Mouse (Mus musculus): ENCODE measurements around the gene Tpgs1. TPM values are rescaled to one million over a fixed set of nuclear protein-coding genes. Genes with fewer than 3 reads are reported as not detected.

Tpgs1 gene
- polyA plus RNA-seq (2015; fragmentation: Nextera tagmentation; extraction: Ambion mirVana) = 47.4 and 51.3 TPM in 2 replicates

GRCm38 (mm10) chr10:79668771-79669575, at the start of gene Tpgs1:
Gene Tpgs1, plus strand, starts transcription at chr10:79669369.

GRCm38 (mm10) chr10:79637128-79638110, 31.8 kb upstream of the Tpgs1 start, which contains the start of gene Shc2:
Gene Shc2, minus strand, starts transcription at chr10:79637918.

GRCm38 (mm10) chr10:79645711-79646110, 23.5 kb upstream of the Tpgs1 start, which contains the start of gene Odf3l2:
Gene Odf3l2, minus strand, starts transcription at chr10:79645738.

GRCm38 (mm10) chr10:79664131-79664665, 5.0 kb upstream of the Tpgs1 start, which contains the start of gene Madcam1:
Gene Madcam1, plus strand, starts transcription at chr10:79664559.

GRCm38 (mm10) chr10:79681591-79682245, 12.5 kb downstream of the Tpgs1 start, which contains the start of gene Cdc34:
Gene Cdc34, plus strand, starts transcription at chr10:79682195.

GRCm38 (mm10) chr10:79688720-79689119, 19.6 kb downstream of the Tpgs1 start, which contains the start of gene Gzmm:
Gene Gzmm, plus strand, starts transcription at chr10:79689020.

GRCm38 (mm10) chr10:79704065-79704969, 35.1 kb downstream of the Tpgs1 start, which contains the start of gene Bsg:
Gene Bsg, plus strand, starts transcription at chr10:79704491.

GRCm38 (mm10) chr10:79716254-79716987, 47.3 kb downstream of the Tpgs1 start, which contains the start of gene Hcn2:
Gene Hcn2, plus strand, starts transcription at chr10:79716634.

Other genes starting within 250 kb of the Tpgs1 start
- gene Vmn2r83, start 200.6 kb upstream of the Tpgs1 start, polyA plus RNA-seq (2015; fragmentation: Nextera tagmentation; extraction: Ambion mirVana) = not detected in 2 replicates
- gene Plpp2, start 135.6 kb upstream of the Tpgs1 start, polyA plus RNA-seq (2015; fragmentation: Nextera tagmentation; extraction: Ambion mirVana) = 30.4 and 31.8 TPM in 2 replicates
- gene Mier2, start 114.2 kb upstream of the Tpgs1 start, polyA plus RNA-seq (2015; fragmentation: Nextera tagmentation; extraction: Ambion mirVana) = 24.2 and 26.1 TPM in 2 replicates
- not detected in 2 replicates for gene Theg, start 82.0 kb upstream of the Tpgs1 start, polyA plus RNA-seq (2015; fragmentation: Nextera tagmentation; extraction: Ambion mirVana)
- gene C2cd4c, start 55.3 kb upstream of the Tpgs1 start, polyA plus RNA-seq (2015; fragmentation: Nextera tagmentation; extraction: Ambion mirVana) = not detected in 2 replicates
- gene Shc2, start 31.5 kb upstream of the Tpgs1 start, polyA plus RNA-seq (2015; fragmentation: Nextera tagmentation; extraction: Ambion mirVana) = 2.1 and 2.5 TPM in 2 replicates
- gene Odf3l2, start 23.6 kb upstream of the Tpgs1 start, polyA plus RNA-seq (2015; fragmentation: Nextera tagmentation; extraction: Ambion mirVana) = not detected in 2 replicates
- 0.35 and 0.39 TPM in 2 replicates for gene Madcam1, start 4.8 kb upstream of the Tpgs1 start, polyA plus RNA-seq (2015; fragmentation: Nextera tagmentation; extraction: Ambion mirVana)
- 63.7 and 68.6 TPM in 2 replicates for gene Cdc34, start 12.8 kb downstream of the Tpgs1 start, polyA plus RNA-seq (2015; fragmentation: Nextera tagmentation; extraction: Ambion mirVana)
- 0.16 and 0.48 TPM in 2 replicates for gene Gzmm, start 19.7 kb downstream of the Tpgs1 start, polyA plus RNA-seq (2015; fragmentation: Nextera tagmentation; extraction: Ambion mirVana)
- 812 and 845 TPM in 2 replicates for gene Bsg, start 35.1 kb downstream of the Tpgs1 start, polyA plus RNA-seq (2015; fragmentation: Nextera tagmentation; extraction: Ambion mirVana)
- 0.06 and 0.08 TPM in 2 replicates for gene Hcn2, start 47.3 kb downstream of the Tpgs1 start, polyA plus RNA-seq (2015; fragmentation: Nextera tagmentation; extraction: Ambion mirVana)
- 14.4 and 14.7 TPM in 2 replicates for gene Polrmt, start 77.2 kb downstream of the Tpgs1 start, polyA plus RNA-seq (2015; fragmentation: Nextera tagmentation; extraction: Ambion mirVana)
- 0.24 and 0.28 TPM in 2 replicates for gene Fgf22, start 85.7 kb downstream of the Tpgs1 start, polyA plus RNA-seq (2015; fragmentation: Nextera tagmentation; extraction: Ambion mirVana)
- gene Rnf126, start 97.6 kb downstream of the Tpgs1 start, polyA plus RNA-seq (2015; fragmentation: Nextera tagmentation; extraction: Ambion mirVana) = 50.7 and 60.7 TPM in 2 replicates
- 69.7 and 87.0 TPM in 2 replicates for gene Fstl3, start 107.9 kb downstream of the Tpgs1 start, polyA plus RNA-seq (2015; fragmentation: Nextera tagmentation; extraction: Ambion mirVana)
- gene Prss57, start 121.6 kb downstream of the Tpgs1 start, polyA plus RNA-seq (2015; fragmentation: Nextera tagmentation; extraction: Ambion mirVana) = 0.12 TPM in 1 of 2 replicates, not detected in the other
- gene Palm, start 124.2 kb downstream of the Tpgs1 start, polyA plus RNA-seq (2015; fragmentation: Nextera tagmentation; extraction: Ambion mirVana) = 39.7 and 44.2 TPM in 2 replicates
- gene Misp, start 151.6 kb downstream of the Tpgs1 start, polyA plus RNA-seq (2015; fragmentation: Nextera tagmentation; extraction: Ambion mirVana) = 1.6 and 2.9 TPM in 2 replicates
- gene Ptbp1, start 185.1 kb downstream of the Tpgs1 start, polyA plus RNA-seq (2015; fragmentation: Nextera tagmentation; extraction: Ambion mirVana) = 109 and 124 TPM in 2 replicates
- gene Prtn3, start 205.1 kb downstream of the Tpgs1 start, polyA plus RNA-seq (2015; fragmentation: Nextera tagmentation; extraction: Ambion mirVana) = 2.3 and 8.8 TPM in 2 replicates
- gene Plppr3, start 205.3 kb downstream of the Tpgs1 start, polyA plus RNA-seq (2015; fragmentation: Nextera tagmentation; extraction: Ambion mirVana) = 2.2 TPM in 2 replicates
- 0.13 and 0.16 TPM in 2 replicates for gene Elane, start 216.9 kb downstream of the Tpgs1 start, polyA plus RNA-seq (2015; fragmentation: Nextera tagmentation; extraction: Ambion mirVana)
- 0.18 TPM in 1 of 2 replicates, not detected in the other for gene Cfd, start 221.5 kb downstream of the Tpgs1 start, polyA plus RNA-seq (2015; fragmentation: Nextera tagmentation; extraction: Ambion mirVana)
- 33.5 and 34.4 TPM in 2 replicates for gene Med16, start 239.6 kb downstream of the Tpgs1 start, polyA plus RNA-seq (2015; fragmentation: Nextera tagmentation; extraction: Ambion mirVana)
- not detected in 2 replicates for gene Gm26602, start 241.5 kb downstream of the Tpgs1 start, polyA plus RNA-seq (2015; fragmentation: Nextera tagmentation; extraction: Ambion mirVana)
- gene Kiss1r, start 247.6 kb downstream of the Tpgs1 start, polyA plus RNA-seq (2015; fragmentation: Nextera tagmentation; extraction: Ambion mirVana) = 1.2 and 1.3 TPM in 2 replicates